Mouse (Mus musculus) lung, adult 2 months (tissue): Measurements from ENCODE around the gene Ttc3. TPM values are rescaled to one million over a fixed set of nuclear protein-coding genes. Genes with fewer than 3 reads are reported as not detected.

Source experiments
- DNase-seq: peaks from one replicate; pipeline ENCODE4 v3.0.0; 2022
- H3K4me1 ChIP-seq: fragments of 200-500 bp; 2 replicates; pipeline ENCODE4 v1.6.1; 2011; ENCODE audit warnings: low read length; ENCODE audit not compliant: control insufficient read depth, insufficient read depth
- H3K4me3 ChIP-seq: fragments of 200-500 bp; replicated peaks from 2 replicates; pipeline ENCODE3; 2011; ENCODE audit warnings: low read depth, mild to moderate bottlenecking, control low read depth, low read length; ENCODE audit errors: extremely low read depth
- CTCF ChIP-seq: fragments of 200-500 bp; IDR thresholded peaks from 2 replicates; pipeline ENCODE4 v1.5.1; 2011; ENCODE audit warnings: mild to moderate bottlenecking, low read length, control low read depth; ENCODE audit not compliant: insufficient read depth
- POLR2A ChIP-seq: fragments of 200-500 bp; IDR thresholded peaks from 2 replicates; pipeline ENCODE4 v1.6.1; 2011; ENCODE audit warnings: low read depth, mild to moderate bottlenecking, control low read depth, low read length, borderline replicate concordance; ENCODE audit errors: extremely low read depth
- WGBS: fragments of 180-500 bp; shearing (Covaris S2); methylation state at CpG from one replicate; pipeline ENCODE4 v1.1.7; 2018; 5-methylcytosine and 5-hydroxymethylcytosine counted together
- polyA plus RNA-seq: library from polyadenylated mRNA; depleted of rRNA; stranded (reverse); fragments of >200 nt; gene quantifications from 2 replicates; pipeline ENCODE4 v1.2.3, GENCODE M21; 2012; rRNA removed

The Ttc3 gene
- polyA plus RNA-seq = 25.9 and 26.5 TPM in 2 replicates

GRCm38 (mm10) chr16:94370173-94370914 is at the start of gene Ttc3:
Gene Ttc3, plus strand, starts transcription at chr16:94370618.
- DNase-seq = peak; percentile 81
- H3K4me3 ChIP-seq = peak within 1 kb of the TSS; percentile 83
- TF ChIP-seq CTCF (no peak), POLR2A (peak; percentile 71; the same call in 1 of the 2 replicates)
- WGBS = under 1% methylated on average over 78 of the region's 79 CpGs
- peaks cover 9% of the 10 kb centered on the region for H3K4me1 ChIP-seq

- DNase-seq = no peak
- H3K4me3 ChIP-seq = no peak overlapping the region
- WGBS = 41% methylated on average over 5 of the region's 5 CpGs
- TF ChIP-seq CTCF = no peak
- TF ChIP-seq POLR2A = no peak
- peaks cover 3% of the 10 kb centered on the region; the same call in 1 of the 2 replicates for H3K4me1 ChIP-seq
Observed at GRCm38 (mm10) chr16:94323681-94324080, 46.7 kb upstream of the Ttc3 start.

GRCm38 (mm10) chr16:94326008-94326407 is 44.4 kb upstream of the Ttc3 start:
- Histone ChIP-seq H3K4me3 (no peak overlapping the region), H3K4me1 (peaks cover 3% of the 10 kb centered on the region; the same call in 1 of the 2 replicates)
- 94% methylated on average over 3 of the region's 3 CpGs for WGBS
- DNase-seq = no peak
- TF ChIP-seq CTCF = no peak
- TF ChIP-seq POLR2A = no peak

GRCm38 (mm10) chr16:94327781-94328711 is 42.4 kb upstream of the Ttc3 start, which contains the start of gene Ripply3:
Gene Ripply3, plus strand, starts transcription at chr16:94328420.
- peak; percentile 68 for DNase-seq
- TF ChIP-seq POLR2A (peak; percentile 95), CTCF (no peak)
- WGBS = 1% methylated on average over 63 of the region's 63 CpGs
- Histone ChIP-seq H3K4me1 (peaks cover 5% of the 10 kb centered on the region), H3K4me3 (peak within 1 kb of the TSS; percentile 57)

GRCm38 (mm10) chr16:94328881-94329867 is 41.2 kb upstream of the Ttc3 start:
- DNase-seq = no peak
- TF ChIP-seq CTCF (no peak), POLR2A (no peak)
- Histone ChIP-seq H3K4me3 (peak overlapping the region; percentile 57), H3K4me1 (peaks cover 5% of the 10 kb centered on the region)
- WGBS = 21% methylated on average over 25 of the region's 25 CpGs

- no peak for DNase-seq
- TF ChIP-seq CTCF (no peak), POLR2A (no peak)
- H3K4me1 ChIP-seq = peaks cover 2% of the 10 kb centered on the region; the same call in 1 of the 2 replicates
- H3K4me3 ChIP-seq = peak overlapping the region; percentile 11
- 67% methylated on average over 5 of the region's 5 CpGs for WGBS
Observed at GRCm38 (mm10) chr16:94330429-94330828, 40.0 kb upstream of the Ttc3 start.

- H3K4me1 ChIP-seq = peaks cover 2% of the 10 kb centered on the region; the same call in 1 of the 2 replicates
- 80% methylated on average over 9 of the region's 9 CpGs for WGBS
- DNase-seq = no peak
Observed at GRCm38 (mm10) chr16:94331233-94331885, 39.1 kb upstream of the Ttc3 start.

GRCm38 (mm10) chr16:94331886-94332252 is 38.5 kb upstream of the Ttc3 start:
- peak; percentile 77 for DNase-seq
- TF ChIP-seq CTCF (peak; percentile 98), POLR2A (no peak)
- 64% methylated on average over 5 of the region's 5 CpGs for WGBS
- Histone ChIP-seq H3K4me1 (peaks cover 2% of the 10 kb centered on the region; the same call in 1 of the 2 replicates), H3K4me3 (no peak overlapping the region)

More at GRCm38 (mm10) chr16:94331233-94331885, 39.1 kb upstream of the Ttc3 start:
- no peak overlapping the region for H3K4me3 ChIP-seq
- no peak for TF ChIP-seq POLR2A
- TF ChIP-seq CTCF = no peak
